Mouse (Mus musculus) MEL (cell line): Measurements from ENCODE around the gene Lrrc18. TPM values are rescaled to one million over a fixed set of nuclear protein-coding genes. Genes with fewer than 3 reads are reported as not detected.

Source experiments
- DNase-seq: peaks from one replicate; pipeline ENCODE4 v3.0.0; 2011; ENCODE audit warnings: low read depth, low spot score
- H3K27ac ChIP-seq: 2 replicates; pipeline ENCODE4 v1.5.1; 2012; ENCODE audit warnings: low read depth, mild to moderate bottlenecking, control low read depth, low read length, moderate library complexity; ENCODE audit not compliant: control insufficient read depth
- H3K27me3 ChIP-seq, 2 experiments: fragments of 150-350 bp in 1 of 2; sonication (generic) in 1 of 2; 2 replicates each; pipeline ENCODE4 v1.6.1; 2012; ENCODE audit warnings: low read length in 2 of 2, mild to moderate bottlenecking in 2 of 2, improper control_type of control experiment in 1 of 2, moderate library complexity in 1 of 2; ENCODE audit not compliant: insufficient read depth in 2 of 2, control insufficient read depth in 1 of 2
- H3K36me3 ChIP-seq, 2 experiments: 2 replicates each; pipeline ENCODE4 v1.6.1; 2012 to 2014; ENCODE audit warnings: low read length in 2 of 2, improper control_type of control experiment in 1 of 2, inconsistent platforms in 1 of 2, mild to moderate bottlenecking in 1 of 2; ENCODE audit not compliant: insufficient read depth in 2 of 2, control insufficient read depth in 1 of 2
- H3K4me1 ChIP-seq, 2 experiments: fragments of 150-350 bp in 1 of 2; sonication (generic) in 1 of 2; 2 replicates each; pipeline ENCODE4 v1.6.1; 2012; ENCODE audit warnings: low read length in 2 of 2, improper control_type of control experiment in 1 of 2, mild to moderate bottlenecking in 1 of 2; ENCODE audit not compliant: insufficient read depth in 2 of 2, control insufficient read depth in 1 of 2
- H3K4me3 ChIP-seq, 2 experiments: fragments of 150-350 bp in 1 of 2; sonication (generic) in 1 of 2; 2 replicates each; pipeline ENCODE4 v1.5.1; 2012; ENCODE audit warnings: low read depth in 2 of 2, low read length in 2 of 2, mild to moderate bottlenecking in 2 of 2, moderate library complexity in 2 of 2, control low read depth in 1 of 2, improper control_type of control experiment in 1 of 2; ENCODE audit not compliant: control insufficient read depth in 1 of 2, insufficient read depth in 1 of 2
- H3K79me2 ChIP-seq: 2 replicates; pipeline ENCODE4 v1.6.1; 2012; ENCODE audit warnings: mild to moderate bottlenecking, low read length, moderate library complexity; ENCODE audit not compliant: control insufficient read depth, poor library complexity, insufficient read depth
- H3K9ac ChIP-seq: 2 replicates; pipeline ENCODE4 v1.6.1; 2012; ENCODE audit warnings: low read depth, mild to moderate bottlenecking, control low read depth, low read length, moderate library complexity; ENCODE audit not compliant: control insufficient read depth, poor library complexity, severe bottlenecking
- H3K9me3 ChIP-seq: fragments of 150-350 bp; sonication (generic); replicated peaks from 2 replicates; pipeline ENCODE4 v1.6.1; 2012; ENCODE audit warnings: mild to moderate bottlenecking, low read length, improper control_type of control experiment, moderate library complexity; ENCODE audit not compliant: insufficient read depth
- CHD1 ChIP-seq: IDR thresholded peaks from 2 replicates; pipeline ENCODE4 v1.6.1; 2012; ENCODE audit warnings: low read depth, mild to moderate bottlenecking, inconsistent platforms, low read length, improper control_type of control experiment
- E2F4 ChIP-seq: IDR thresholded peaks from 2 replicates; pipeline ENCODE4 v1.6.1; 2011; ENCODE audit warnings: low read depth, low read length, improper control_type of control experiment, borderline replicate concordance
- MAZ ChIP-seq: IDR thresholded peaks from 2 replicates; pipeline ENCODE4 v1.6.1; 2012; ENCODE audit warnings: low read depth, mild to moderate bottlenecking, inconsistent platforms, low read length, improper control_type of control experiment
- POLR2A ChIP-seq, 2 experiments: IDR thresholded peaks; 2 replicates each; pipeline ENCODE4 v1.6.1; 2011 to 2012; ENCODE audit warnings: low read length in 2 of 2, mild to moderate bottlenecking in 2 of 2, control low read depth in 1 of 2, improper control_type of control experiment in 1 of 2, low read depth in 1 of 2, moderate library complexity in 1 of 2; ENCODE audit not compliant: control insufficient read depth in 1 of 2, insufficient read depth in 1 of 2, poor library complexity in 1 of 2
- RCOR1 ChIP-seq: IDR thresholded peaks from 2 replicates; pipeline ENCODE4 v1.6.1; 2012; ENCODE audit warnings: low read depth, mild to moderate bottlenecking, inconsistent platforms, low read length, improper control_type of control experiment
- UBTF ChIP-seq: IDR thresholded peaks from 2 replicates; pipeline ENCODE4 v1.6.1; 2012; ENCODE audit warnings: low read depth, mild to moderate bottlenecking, inconsistent platforms, low read length, improper control_type of control experiment, moderate library complexity, borderline replicate concordance; ENCODE audit not compliant: insufficient read depth
- ZMIZ1 ChIP-seq: IDR thresholded peaks from 2 replicates; pipeline ENCODE4 v1.6.1; 2012; ENCODE audit warnings: low read depth, mild to moderate bottlenecking, inconsistent platforms, low read length, improper control_type of control experiment, moderate library complexity
- ZNF384 ChIP-seq: IDR thresholded peaks from 2 replicates; pipeline ENCODE4 v1.6.1; 2012; ENCODE audit warnings: low read depth, mild to moderate bottlenecking, inconsistent platforms, low read length, improper control_type of control experiment
- polyA plus RNA-seq, 2 experiments: library from polyadenylated mRNA; stranded (reverse) in 1 of 2; unstranded in 1 of 2; fragments of >175 nt in 1 of 2; fragments of >200 nt in 1 of 2; gene quantifications; 2 replicates each; pipeline versions ENCODE4 v1.2.1 to v1.2.4; 2012; ENCODE audit warnings: low replicate concordance in 2 of 2, low read depth in 1 of 2; ENCODE audit not compliant: insufficient read length in 2 of 2, insufficient read depth in 1 of 2, missing spikeins in 1 of 2
- total RNA-seq: library from RNA; depleted of rRNA; stranded (reverse); fragments of 300-350 nt; gene quantifications from 2 replicates; pipeline ENCODE4 v1.2.3, GENCODE M21; 2012; rRNA removed

The Lrrc18 gene
- total and polyA plus RNA-seq, 3 experiments = 0.03 TPM; not detected in 2

- Histone ChIP-seq H3K9ac (no peak overlapping the region), H3K4me3 (no peak overlapping the region), H3K9me3 (no peaks in the 10 kb centered on the region), H3K79me2 (no peaks in the 10 kb centered on the region), H3K27me3 (no peaks in the 10 kb centered on the region), H3K27ac (no peak overlapping the region), H3K36me3 (no peaks in the 10 kb centered on the region), H3K4me1 (no peaks in the 10 kb centered on the region)
- no peak for DNase-seq
- TF ChIP-seq E2F4 (no peak), UBTF (no peak), POLR2A (IDR thresholded peaks at IDR 0.05; ENCODE audit: control insufficient read depth in 1 of 2, insufficient read depth in 1 of 2, low read depth in 1 of 2, low read length in 2 of 2, poor library complexity in 1 of 2) (no peak), CHD1 (no peak), RCOR1 (no peak), ZNF384 (no peak)
Measured at GRCm38 (mm10) chr14:33058881-33059660, 67.9 kb downstream of the Lrrc18 start.

- no peak overlapping the region for H3K4me3 ChIP-seq
- TF ChIP-seq ZMIZ1 = no peak
- TF ChIP-seq MAZ = no peak
Measured at GRCm38 (mm10) chr14:33062996-33063395, 71.8 kb downstream of the Lrrc18 start.

More at GRCm38 (mm10) chr14:33062996-33063395, 71.8 kb downstream of the Lrrc18 start:
- Histone ChIP-seq H3K27ac (no peak overlapping the region), H3K36me3 (no peaks in the 10 kb centered on the region), H3K27me3 (no peaks in the 10 kb centered on the region), H3K9me3 (no peaks in the 10 kb centered on the region), H3K9ac (no peak overlapping the region), H3K4me1 (no peaks in the 10 kb centered on the region), H3K79me2 (no peaks in the 10 kb centered on the region)
- DNase-seq = no peak

Other genes with a start within 250 kb of the Lrrc18 start
- gene Tmem273, start 205.4 kb upstream of the Lrrc18 start, total RNA-seq = not detected in 2 replicates
- not detected for gene Tmem273, start 205.4 kb upstream of the Lrrc18 start, polyA plus RNA-seq
- gene Fam170b, start 157.4 kb upstream of the Lrrc18 start, total RNA-seq = not detected in 2 replicates
- not detected for gene Fam170b, start 157.4 kb upstream of the Lrrc18 start, polyA plus RNA-seq
- not detected in 2 replicates for gene Vstm4, start 134.6 kb upstream of the Lrrc18 start, total RNA-seq
- gene Vstm4, start 134.6 kb upstream of the Lrrc18 start, polyA plus RNA-seq = not detected
- 25.0 and 27.0 TPM in 2 replicates for gene Wdfy4, start 194.1 kb downstream of the Lrrc18 start, total RNA-seq
- gene Wdfy4, start 194.1 kb downstream of the Lrrc18 start, polyA plus RNA-seq = 10 to 100 TPM; 30.9 to 34.8 TPM
- 0.07 TPM in 1 of 2 replicates, not detected in the other for gene Arhgap22, start 222.6 kb downstream of the Lrrc18 start, total RNA-seq
- gene Arhgap22, start 222.6 kb downstream of the Lrrc18 start, polyA plus RNA-seq = under 1 TPM in 1 of 2 experiments, not detected in 1; 0.11 TPM